Mouse (Mus musculus) embryonic facial prominence, embryonic 12.5 days (tissue): ENCODE measurements around the gene Mylk. TPM values are rescaled to one million over a fixed set of nuclear protein-coding genes. Genes with fewer than 3 reads are reported as not detected.
A peak's percentile ranks its signal among the peaks of the same experiment; 100 is the strongest.

Experiments
- ATAC-seq: fragments of 200-750 bp; cut with Nextera tagmentation; 2 replicates; pipeline ENCODE4 v1.8.0; 2017; ENCODE audit not compliant: insufficient number of reproducible peaks, insufficient read depth, low FRiP score, low TSS enrichment
- H3K27ac ChIP-seq: fragments of 300-500 bp; sonication (generic); 2 replicates; pipeline ENCODE4 v1.5.1; 2016; ENCODE audit warnings: mild to moderate bottlenecking
- H3K27me3 ChIP-seq: fragments of 300-500 bp; sonication (generic); 2 replicates; pipeline ENCODE4 v1.6.1; 2016; ENCODE audit warnings: mild to moderate bottlenecking, moderate library complexity
- H3K36me3 ChIP-seq: fragments of 300-500 bp; sonication (generic); 2 replicates; pipeline ENCODE4 v1.6.1; 2016; ENCODE audit warnings: mild to moderate bottlenecking
- H3K4me1 ChIP-seq: fragments of 300-500 bp; sonication (generic); 2 replicates; pipeline ENCODE4 v1.6.1; 2016
- H3K4me2 ChIP-seq: fragments of 300-500 bp; sonication (generic); replicated peaks from 2 replicates; pipeline ENCODE4 v1.6.1; 2016; ENCODE audit warnings: mild to moderate bottlenecking, moderate library complexity
- H3K4me3 ChIP-seq: fragments of 300-500 bp; sonication (generic); 2 replicates; pipeline ENCODE4 v1.5.1; 2016; ENCODE audit warnings: mild to moderate bottlenecking
- H3K9ac ChIP-seq: fragments of 300-500 bp; sonication (generic); 2 replicates; pipeline ENCODE4 v1.6.1; 2016; ENCODE audit warnings: mild to moderate bottlenecking, moderate library complexity
- H3K9me3 ChIP-seq: fragments of 300-500 bp; sonication (generic); 2 replicates; pipeline ENCODE4 v1.6.1; 2016; ENCODE audit warnings: mild to moderate bottlenecking, moderate library complexity
- WGBS: fragments of 180-500 bp; shearing (Covaris S2); methylation state at CpG from one replicate; pipeline ENCODE4 v1.1.7; 2016; 5-methylcytosine and 5-hydroxymethylcytosine counted together
- polyA plus RNA-seq: library from polyadenylated mRNA; unstranded; fragments of >200 nt; fragmentation: Nextera tagmentation; extraction: Ambion mirVana; gene quantifications from 2 replicates; pipeline ENCODE4 v1.2.1, GENCODE M21; 2016

Gene Mylk
- polyA plus RNA-seq, 1 experiment from 2014 or later = 9.0 TPM

DNA sequence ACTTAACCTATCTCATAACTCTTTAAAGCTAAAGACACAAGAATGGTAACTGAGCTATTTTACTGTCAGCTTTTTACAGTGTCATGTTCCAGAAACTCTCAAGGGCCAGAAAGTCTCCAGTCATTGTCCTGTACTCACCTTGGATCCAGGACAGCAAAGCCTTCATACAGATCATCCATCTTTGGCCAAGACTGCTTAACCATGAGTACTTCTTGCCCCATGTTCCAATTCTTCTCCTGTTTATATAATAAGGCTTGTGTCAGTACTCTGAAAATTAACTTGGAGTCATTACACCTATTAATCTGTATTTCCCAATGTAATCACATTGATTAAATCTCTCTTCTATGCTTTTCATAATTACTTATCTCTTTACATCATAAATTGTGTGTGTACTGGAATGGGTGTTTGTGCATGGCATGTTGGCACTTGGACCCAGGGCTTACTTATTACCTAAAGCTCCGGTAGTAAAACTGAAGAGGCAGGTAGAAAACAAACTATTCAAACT lies 273.5 kb downstream of the Mylk start:
- Histone ChIP-seq H3K4me1 (no peaks in the 10 kb centered on the region), H3K4me3 (no peak overlapping the region), H3K27me3 (peaks cover 18% of the 10 kb centered on the region), H3K36me3 (no peaks in the 10 kb centered on the region), H3K9me3 (no peaks in the 10 kb centered on the region), H3K4me2 (no peak overlapping the region), H3K27ac (no peak overlapping the region), H3K9ac (no peak overlapping the region)
- WGBS = 83% methylated on average over 1 of the region's 1 CpGs
- ATAC-seq = no peak

DNA sequence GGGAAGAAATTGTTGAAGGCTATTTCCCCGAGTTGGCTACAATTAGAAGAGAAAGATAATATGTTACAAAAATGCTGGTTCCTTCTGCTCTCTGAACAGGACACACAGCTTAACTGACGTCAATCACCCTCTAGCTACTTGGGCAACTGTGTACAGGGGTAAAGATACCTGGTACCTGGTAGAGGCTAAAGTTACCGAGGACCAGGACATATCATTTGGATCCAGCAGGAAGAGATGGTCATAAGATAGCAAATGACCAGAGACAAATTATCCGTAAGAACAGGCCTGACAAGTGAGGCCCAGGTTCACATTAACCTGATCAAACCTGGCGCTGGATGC lies 276.9 kb downstream of the Mylk start:
- Histone ChIP-seq H3K27ac (0 out of 2 replicates have a peak overlapping the region, but pooled peaks have one; percentile 76), H3K9ac (no peak overlapping the region), H3K9me3 (no peaks in the 10 kb centered on the region), H3K4me3 (peak overlapping the region; percentile 85), H3K36me3 (0 out of 2 replicates have a peak, but pooled peaks cover 4% of the 10 kb centered on the region), H3K27me3 (peaks cover 18% of the 10 kb centered on the region), H3K4me1 (0 out of 2 replicates have a peak, but pooled peaks cover 2% of the 10 kb centered on the region), H3K4me2 (peak overlapping the region; percentile 56)
- ATAC-seq = peak; percentile 35
- WGBS = 53% methylated on average over 5 of the region's 5 CpGs

DNA sequence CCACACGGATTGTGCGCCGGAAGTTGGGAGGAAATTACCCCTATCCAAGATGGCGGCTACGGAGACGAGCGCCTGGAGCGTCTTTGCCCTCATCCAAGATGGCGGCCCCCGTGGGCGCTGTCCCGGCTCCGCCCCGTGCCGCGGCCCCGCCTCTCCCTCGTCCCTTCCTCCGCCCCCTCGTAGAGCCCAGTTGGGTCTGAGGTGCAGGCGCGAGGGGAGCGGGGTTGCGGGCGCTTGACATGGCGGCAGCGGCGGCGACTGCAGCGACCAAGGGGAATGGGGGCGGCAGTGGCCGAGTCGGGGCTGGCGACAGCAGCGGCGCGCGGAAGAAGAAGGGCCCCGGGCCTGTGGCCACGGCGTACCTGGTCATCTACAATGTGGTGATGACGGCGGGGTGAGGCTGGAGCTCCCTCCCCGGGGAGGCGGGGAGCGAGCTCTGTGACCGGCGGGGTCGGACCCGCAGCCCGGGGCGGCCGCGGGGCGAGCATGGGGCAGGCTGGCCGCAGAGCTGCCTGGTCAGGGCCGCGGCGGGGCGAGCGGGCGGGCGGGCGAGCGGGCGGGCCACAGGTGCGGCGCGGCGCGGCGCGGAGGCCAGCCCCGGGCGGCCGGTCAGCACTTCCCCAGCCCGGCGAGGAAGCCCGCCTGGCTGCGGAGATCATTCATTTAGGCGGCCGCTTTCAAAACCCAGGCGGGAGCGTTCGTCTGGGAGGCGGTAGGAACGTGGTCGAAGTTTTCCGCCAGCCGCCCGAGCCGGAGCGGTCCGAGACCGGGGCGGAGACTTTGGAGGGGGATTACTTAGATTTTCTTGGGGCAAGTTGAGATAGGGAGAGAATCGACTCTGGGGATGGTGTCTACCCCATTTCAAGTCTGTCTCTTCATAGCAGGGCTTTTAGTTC lies 277.5 kb downstream of the Mylk start, which contains the start of gene Hacd2:
Hacd2 (plus strand) TSS at position 187 of the 896 bp plus-strand sequence.
- 0 out of 2 replicates have a peak, but pooled peaks cover 6% of the 10 kb centered on the region for H3K36me3 ChIP-seq
- under 1% methylated on average over 67 of the region's 97 CpGs for WGBS
- H3K9me3 ChIP-seq = no peaks in the 10 kb centered on the region

DNA sequence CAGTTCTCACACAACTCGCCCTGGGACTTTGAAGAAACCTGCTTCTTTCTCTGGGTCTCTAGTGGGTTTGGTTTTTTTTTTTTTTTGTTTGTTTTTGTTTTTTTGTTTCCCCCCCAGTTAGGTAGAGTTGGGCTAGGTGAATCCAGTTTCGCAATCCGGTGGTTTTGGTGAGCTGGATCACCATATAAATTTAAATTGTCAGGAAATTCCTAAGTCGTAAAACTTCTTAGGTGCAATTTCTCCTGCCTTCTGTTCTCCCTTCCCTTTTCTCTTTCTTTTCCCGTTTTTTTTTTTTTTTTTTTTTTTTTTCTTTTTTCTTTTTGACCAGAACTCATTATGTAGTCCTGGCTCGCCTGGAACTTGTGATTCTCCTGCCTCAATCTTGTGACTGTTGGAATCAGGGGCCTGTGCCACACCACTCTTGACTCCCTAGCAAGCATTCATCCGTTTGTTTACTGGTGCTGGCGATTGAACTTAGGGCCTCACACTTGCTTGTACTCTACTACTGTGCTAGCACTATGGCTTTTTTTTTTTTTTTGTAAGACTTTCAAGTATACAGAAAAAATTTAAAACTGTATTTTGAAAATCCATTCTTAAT lies 278.2 kb downstream of the Mylk start:
- peak overlapping the region; percentile 56 for H3K4me2 ChIP-seq
- H3K9ac ChIP-seq = peak overlapping the region; percentile 84
- 0 out of 2 replicates have a peak, but pooled peaks cover 2% of the 10 kb centered on the region for H3K4me1 ChIP-seq
- 0 out of 2 replicates have a peak, but pooled peaks cover 8% of the 10 kb centered on the region for H3K36me3 ChIP-seq
- no peak for ATAC-seq
- WGBS = 6% methylated on average over 8 of the region's 8 CpGs
- H3K4me3 ChIP-seq = peak overlapping the region; percentile 85
- H3K9me3 ChIP-seq = no peaks in the 10 kb centered on the region
- H3K27ac ChIP-seq = no peak overlapping the region
- peaks cover 16% of the 10 kb centered on the region for H3K27me3 ChIP-seq

More for the DNA sequence above, 277.5 kb downstream of the Mylk start, which contains the start of gene Hacd2:
- peaks cover 18% of the 10 kb centered on the region for H3K27me3 ChIP-seq
- H3K4me3 ChIP-seq = peak within 1 kb of the TSS; percentile 85
- peak; percentile 95 for ATAC-seq
- peak within 1 kb of the TSS; percentile 56 for H3K4me2 ChIP-seq
- peak within 1 kb of the TSS; percentile 84 for H3K9ac ChIP-seq
- H3K4me1 ChIP-seq = 0 out of 2 replicates have a peak, but pooled peaks cover 2% of the 10 kb centered on the region
- H3K27ac ChIP-seq = peak within 1 kb of the TSS; percentile 76; the same call in 1 of the 2 replicates

DNA sequence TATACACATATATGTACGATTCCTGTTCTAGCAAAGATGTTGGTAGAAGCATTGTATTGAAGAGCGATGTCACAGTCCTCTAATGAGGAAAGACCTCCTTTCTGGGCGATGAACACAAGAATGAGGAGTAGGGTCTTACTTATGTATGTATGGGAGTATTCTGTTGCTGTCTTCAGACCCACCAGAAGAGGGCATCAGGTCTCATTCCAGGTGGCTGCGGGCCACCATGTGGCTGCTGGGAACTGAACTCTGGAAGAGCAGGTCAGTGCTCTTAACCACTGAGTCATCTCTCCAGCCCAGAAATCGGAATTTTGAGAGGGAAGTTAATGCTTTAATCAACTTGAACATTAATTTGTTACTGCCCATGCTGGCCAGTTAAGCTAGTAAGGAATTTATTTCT lies 279.3 kb downstream of the Mylk start:
- H3K9me3 ChIP-seq = no peaks in the 10 kb centered on the region
- ATAC-seq = no peak
- no peak overlapping the region for H3K4me2 ChIP-seq
- no peak overlapping the region for H3K9ac ChIP-seq
- 0 out of 2 replicates have a peak, but pooled peaks cover 8% of the 10 kb centered on the region for H3K36me3 ChIP-seq
- H3K4me1 ChIP-seq = 0 out of 2 replicates have a peak, but pooled peaks cover 2% of the 10 kb centered on the region
- no peak overlapping the region for H3K4me3 ChIP-seq
- peaks cover 11% of the 10 kb centered on the region for H3K27me3 ChIP-seq
- WGBS = 83% methylated on average over 5 of the region's 5 CpGs
- no peak overlapping the region for H3K27ac ChIP-seq

DNA sequence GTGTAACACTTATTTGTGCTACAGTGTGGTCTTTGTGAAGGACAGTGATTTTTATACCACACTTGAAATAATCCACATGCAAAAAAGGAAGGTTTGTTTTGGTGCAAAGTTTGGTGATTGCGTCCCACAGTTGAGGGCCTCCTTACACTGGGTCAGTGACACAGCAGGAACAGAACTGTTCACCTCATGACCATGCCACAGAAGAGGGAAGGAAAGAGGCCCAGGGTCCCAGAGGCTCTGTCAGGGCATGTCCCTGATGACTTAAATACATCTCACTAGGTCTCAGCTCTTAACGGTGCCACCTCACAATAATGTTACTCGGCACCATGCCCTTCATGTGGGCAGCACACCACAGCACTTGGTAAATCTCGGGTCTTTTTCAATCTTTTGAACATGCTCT lies 280.3 kb downstream of the Mylk start:
- no peak for ATAC-seq
- H3K27me3 ChIP-seq = peaks cover 3% of the 10 kb centered on the region; the same call in 1 of the 2 replicates

DNA sequence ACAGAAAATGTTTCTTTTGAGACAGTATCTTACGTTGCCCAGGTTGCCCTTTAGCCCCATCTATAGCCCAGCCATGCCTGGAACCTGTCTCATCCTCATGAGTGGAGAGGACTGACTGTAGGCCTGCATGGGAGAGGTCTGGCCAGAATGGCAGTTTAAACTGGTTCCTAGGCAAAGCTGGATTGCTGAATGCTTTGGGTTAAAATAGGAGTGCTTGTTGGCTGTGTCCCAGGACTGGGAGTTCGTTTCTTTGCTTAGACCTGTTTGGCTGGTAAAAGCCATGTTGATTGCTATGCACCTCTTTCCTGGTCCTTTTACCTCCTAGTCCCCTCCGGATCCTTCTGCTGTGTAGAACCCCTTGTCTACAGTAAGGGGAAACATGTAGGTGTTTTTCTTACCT lies 288.2 kb downstream of the Mylk start:
- peaks cover 3% of the 10 kb centered on the region; the same call in 1 of the 2 replicates for H3K36me3 ChIP-seq

More for the DNA sequence above, 280.3 kb downstream of the Mylk start:
- 0 out of 2 replicates have a peak, but pooled peaks cover 2% of the 10 kb centered on the region for H3K4me1 ChIP-seq
- no peak overlapping the region for H3K4me2 ChIP-seq
- no peak overlapping the region for H3K27ac ChIP-seq
- no peaks in the 10 kb centered on the region for H3K9me3 ChIP-seq
- no peak overlapping the region for H3K4me3 ChIP-seq
- H3K36me3 ChIP-seq = peaks cover 10% of the 10 kb centered on the region; the same call in 1 of the 2 replicates
- 96% methylated on average over 4 of the region's 4 CpGs for WGBS
- H3K9ac ChIP-seq = no peak overlapping the region

DNA sequence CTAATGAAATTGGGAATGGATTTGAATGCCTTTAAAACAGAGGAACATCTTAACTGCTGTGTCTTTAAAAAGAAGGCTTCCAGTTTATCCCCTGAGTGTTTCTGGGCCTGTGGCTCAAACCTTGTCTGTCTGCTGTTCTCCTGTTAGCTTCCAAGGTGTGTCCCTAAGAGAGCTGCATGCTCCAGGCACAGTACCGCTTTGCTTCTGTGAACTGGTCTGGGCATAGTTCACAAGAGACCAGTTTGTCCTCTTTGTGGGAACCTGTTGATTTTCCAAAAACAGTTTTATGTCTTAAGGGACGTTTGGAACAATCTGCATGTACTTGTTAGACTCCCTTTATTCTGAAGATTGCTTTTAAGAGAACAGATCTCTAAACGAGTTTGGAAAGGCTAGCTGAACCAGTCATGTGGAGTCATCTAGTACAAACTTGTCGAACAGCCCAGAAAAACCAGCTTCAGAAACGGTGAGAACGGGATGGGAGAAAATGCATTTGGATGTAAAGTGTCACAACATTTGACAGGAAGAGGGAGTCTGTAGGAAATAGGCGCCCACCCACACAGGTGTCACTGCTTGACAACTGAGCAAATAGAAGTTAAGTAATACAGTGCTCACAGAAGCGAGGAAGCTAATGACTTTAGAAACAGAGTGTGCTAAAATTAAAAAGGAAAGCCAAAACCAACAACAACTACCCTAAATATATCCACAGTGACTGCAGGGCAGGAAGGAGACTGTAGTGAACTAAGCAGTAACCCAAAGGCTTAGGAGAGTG lies 289.0 kb downstream of the Mylk start:
- Histone ChIP-seq H3K27me3 (no peaks in the 10 kb centered on the region), H3K27ac (no peak overlapping the region), H3K4me3 (no peak overlapping the region), H3K4me1 (peaks cover 4% of the 10 kb centered on the region; the same call in 1 of the 2 replicates), H3K36me3 (peaks cover 3% of the 10 kb centered on the region; the same call in 1 of the 2 replicates), H3K9me3 (no peaks in the 10 kb centered on the region), H3K9ac (no peak overlapping the region), H3K4me2 (no peak overlapping the region)
- ATAC-seq = no peak
- WGBS = 70% methylated on average over 8 of the region's 8 CpGs

More for the DNA sequence above, 288.2 kb downstream of the Mylk start:
- no peak for ATAC-seq
- Histone ChIP-seq H3K27ac (no peak overlapping the region), H3K27me3 (no peaks in the 10 kb centered on the region), H3K9me3 (no peaks in the 10 kb centered on the region), H3K4me3 (no peak overlapping the region), H3K4me1 (peaks cover 4% of the 10 kb centered on the region; the same call in 1 of the 2 replicates), H3K9ac (no peak overlapping the region), H3K4me2 (no peak overlapping the region)
- 83% methylated on average over 3 of the region's 3 CpGs for WGBS

DNA sequence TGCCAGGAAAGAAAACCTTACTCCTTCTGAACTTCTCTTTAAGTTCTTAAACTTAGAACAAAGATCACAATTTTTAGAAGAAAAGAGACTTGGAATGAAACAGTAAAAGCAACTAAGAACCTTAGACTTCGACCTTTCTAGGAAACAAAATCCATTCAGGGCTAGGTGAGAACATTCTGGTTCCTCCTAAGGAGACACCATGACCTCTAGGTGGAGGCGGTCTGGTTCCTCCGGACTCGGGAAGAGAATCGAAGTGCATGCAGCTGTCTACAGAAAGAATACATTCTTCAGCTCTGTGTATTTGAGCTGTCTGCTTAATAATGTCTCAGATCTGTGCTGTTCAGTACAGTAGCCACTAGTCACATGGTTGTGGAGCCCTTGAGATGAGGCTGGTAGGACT lies 290.0 kb downstream of the Mylk start:
- Histone ChIP-seq H3K36me3 (peaks cover 6% of the 10 kb centered on the region; the same call in 1 of the 2 replicates), H3K9me3 (no peaks in the 10 kb centered on the region), H3K4me3 (no peak overlapping the region), H3K9ac (no peak overlapping the region), H3K27ac (no peak overlapping the region), H3K4me1 (peaks cover 4% of the 10 kb centered on the region; the same call in 1 of the 2 replicates), H3K27me3 (no peaks in the 10 kb centered on the region), H3K4me2 (no peak overlapping the region)
- 90% methylated on average over 5 of the region's 5 CpGs for WGBS
- no peak for ATAC-seq

DNA sequence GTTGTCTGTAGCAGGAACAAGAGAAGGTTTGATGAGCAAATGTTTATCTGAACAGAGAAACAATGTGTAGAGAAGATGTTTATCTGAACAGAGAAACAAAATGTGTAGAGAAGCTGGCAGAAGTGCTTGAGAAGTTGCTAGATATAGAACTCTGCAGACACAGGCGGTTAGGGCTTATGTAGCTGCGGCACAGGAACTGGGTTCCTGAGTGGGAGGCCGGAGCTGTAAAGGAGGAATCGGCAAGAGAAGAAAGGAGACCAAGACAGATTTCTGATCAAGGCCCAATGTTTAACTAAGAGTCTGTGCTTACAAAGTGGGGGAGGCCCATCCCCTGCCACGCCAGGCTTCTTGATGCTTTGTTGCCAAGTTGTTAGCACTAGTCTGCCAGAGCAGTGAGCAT lies 291.7 kb downstream of the Mylk start:
- Histone ChIP-seq H3K27me3 (no peaks in the 10 kb centered on the region), H3K4me2 (no peak overlapping the region), H3K9ac (no peak overlapping the region), H3K9me3 (no peaks in the 10 kb centered on the region), H3K36me3 (0 out of 2 replicates have a peak, but pooled peaks cover 4% of the 10 kb centered on the region), H3K4me1 (peaks cover 4% of the 10 kb centered on the region; the same call in 1 of the 2 replicates), H3K4me3 (no peak overlapping the region), H3K27ac (no peak overlapping the region)
- 90% methylated on average over 5 of the region's 5 CpGs for WGBS
- no peak for ATAC-seq
